Mouse (Mus musculus) cerebellum, adult 2 months (tissue): ENCODE measurements at regions not wholly inside any gene's neighbourhood (a gene's known extent, or its start where the extent isn't known, plus 50 kb on each side); places are given as distances from the start of the nearest gene placed in this dataset.

Experiments used
- DNase-seq, 2 experiments: peaks; one replicate each; pipeline ENCODE4 v3.0.0; 2021
- H3K27ac ChIP-seq: fragments of 200-500 bp; 2 replicates; pipeline ENCODE4 v1.5.1; 2012; ENCODE audit warnings: low read length, control low read depth, inconsistent platforms; ENCODE audit not compliant: insufficient read depth
- H3K27me3 ChIP-seq: fragments of 200-500 bp; 2 replicates; pipeline ENCODE4 v1.6.1; 2012; ENCODE audit warnings: inconsistent platforms, mild to moderate bottlenecking, low read length, moderate library complexity; ENCODE audit not compliant: control insufficient read depth, insufficient read depth
- H3K4me1 ChIP-seq: fragments of 200-500 bp; 2 replicates; pipeline ENCODE4 v1.6.1; 2011; ENCODE audit warnings: low read length; ENCODE audit not compliant: control insufficient read depth, insufficient read depth
- H3K4me3 ChIP-seq: fragments of 200-500 bp; replicated peaks from 2 replicates; pipeline ENCODE3; 2011; ENCODE audit warnings: mild to moderate bottlenecking, low read depth, low read length, control low read depth; ENCODE audit not compliant: insufficient read depth
- CTCF ChIP-seq: fragments of 200-500 bp; IDR thresholded peaks from 2 replicates; pipeline ENCODE4 v1.5.1; 2011; ENCODE audit warnings: low read depth, mild to moderate bottlenecking, control low read depth, low read length, moderate library complexity, borderline replicate concordance; ENCODE audit not compliant: insufficient read depth
- POLR2A ChIP-seq: fragments of 200-500 bp; IDR thresholded peaks from 2 replicates; pipeline ENCODE4 v1.6.1; 2011; ENCODE audit warnings: low read length, control low read depth, borderline replicate concordance; ENCODE audit not compliant: insufficient read depth
- WGBS: fragments of 180-500 bp; shearing (Covaris S2); methylation state at CpG from one replicate; pipeline ENCODE4 v1.1.7; 2018; 5-methylcytosine and 5-hydroxymethylcytosine counted together

GRCm38 (mm10) chr15:72158505-72158904 is 1675.9 kb upstream of the Gm6569 start:
- TF ChIP-seq POLR2A, result no peak
- TF ChIP-seq CTCF, result no peak
- Histone ChIP-seq H3K4me1 (no peaks in the 10 kb centered on the region), H3K27me3 (no peaks in the 10 kb centered on the region), H3K27ac (no peak overlapping the region), H3K4me3 (no peak overlapping the region)
- 82% methylated on average over 3 of the region's 3 CpGs for WGBS
- no peak for DNase-seq

DNA sequence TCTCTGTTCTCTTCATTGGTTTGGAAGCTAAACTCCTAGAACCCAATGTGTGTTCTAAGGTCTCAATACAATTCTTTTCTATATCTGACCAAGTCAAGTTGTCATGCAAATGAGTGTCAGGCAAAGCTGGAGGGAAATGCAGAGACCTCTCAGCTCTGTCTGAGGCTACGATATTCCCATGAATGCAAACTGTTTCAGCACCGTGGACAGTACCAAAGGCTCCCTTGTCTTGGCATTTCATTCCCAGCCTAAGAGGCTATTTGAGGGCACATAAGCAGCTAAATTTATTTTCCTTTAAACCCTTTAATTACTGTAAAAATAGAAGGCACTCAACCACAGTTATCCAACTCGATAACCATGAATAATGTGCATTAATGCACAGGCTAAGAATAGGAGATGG is 1633.5 kb upstream of the Gm6569 start:
- WGBS, result 88% methylated on average over 3 of the region's 3 CpGs

DNA sequence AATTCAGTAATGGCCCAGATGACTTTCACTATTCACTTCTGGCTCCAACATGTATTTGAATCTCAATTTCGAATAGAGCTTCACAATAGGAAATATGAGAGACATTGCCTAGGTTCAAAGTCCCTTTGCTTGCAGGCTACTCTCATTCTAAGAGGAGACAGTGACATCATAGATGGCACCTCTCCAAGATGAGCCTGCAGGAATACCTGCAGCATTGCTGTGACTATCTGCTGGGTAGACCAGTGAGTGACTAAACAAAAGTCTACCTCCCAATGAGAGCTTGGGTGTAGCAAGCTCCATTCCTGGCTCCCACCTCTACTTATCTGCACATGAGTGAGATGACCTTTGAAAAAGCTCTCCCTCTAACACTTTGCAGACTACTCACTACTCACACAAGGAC is 1632.6 kb upstream of the Gm6569 start:
- peak; percentile 43 to 79 for DNase-seq
- Histone ChIP-seq H3K4me3 (no peak overlapping the region), H3K4me1 (peaks cover 6% of the 10 kb centered on the region; the same call in 1 of the 2 replicates), H3K27me3 (no peaks in the 10 kb centered on the region), H3K27ac (no peak overlapping the region)
- WGBS, result 54% methylated on average over 1 of the region's 1 CpGs
- no peak for TF ChIP-seq POLR2A
- TF ChIP-seq CTCF, result no peak

More for the DNA sequence above, 1633.5 kb upstream of the Gm6569 start:
- no peak overlapping the region for H3K4me3 ChIP-seq
- H3K4me1 ChIP-seq, result 0 out of 2 replicates have a peak, but pooled peaks cover 2% of the 10 kb centered on the region
- DNase-seq, result no peak
- no peaks in the 10 kb centered on the region for H3K27me3 ChIP-seq
- TF ChIP-seq POLR2A, result no peak
- TF ChIP-seq CTCF, result no peak
- no peak overlapping the region for H3K27ac ChIP-seq

- H3K4me3 ChIP-seq, result no peak overlapping the region
- DNase-seq, result no peak
- 78% methylated on average over 8 of the region's 8 CpGs for WGBS
- H3K27me3 ChIP-seq, result no peaks in the 10 kb centered on the region
- TF ChIP-seq POLR2A, result no peak
- TF ChIP-seq CTCF, result no peak
- peaks cover 6% of the 10 kb centered on the region; the same call in 1 of the 2 replicates for H3K4me1 ChIP-seq
- no peak overlapping the region for H3K27ac ChIP-seq
These were observed 1629.0 kb upstream of the Gm6569 start for GRCm38 (mm10) chr15:72205240-72205799.

- WGBS, result 6% methylated on average over 9 of the region's 9 CpGs
- Histone ChIP-seq H3K27me3 (no peaks in the 10 kb centered on the region), H3K27ac (no peak overlapping the region)
These were observed 1628.4 kb upstream of the Gm6569 start for GRCm38 (mm10) chr15:72205950-72206349.

DNA sequence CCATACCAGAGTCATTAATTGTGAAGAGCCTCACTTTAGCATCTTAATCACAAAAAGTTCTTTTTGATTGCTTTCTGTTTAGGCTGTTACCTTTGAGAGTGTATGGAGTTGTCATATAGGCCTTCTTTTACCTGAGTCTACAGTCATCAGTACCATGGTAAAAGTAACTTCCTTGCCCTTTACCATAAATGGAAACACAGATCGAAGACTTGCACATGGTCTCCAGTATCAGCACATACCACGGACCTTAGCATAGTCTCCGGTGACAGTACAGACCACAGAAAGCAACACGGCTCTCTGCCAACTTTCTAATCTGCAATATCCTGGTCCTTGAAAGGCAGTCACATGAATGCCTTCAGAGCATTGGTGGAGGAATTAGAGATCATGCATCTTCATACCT is 1626.8 kb upstream of the Gm6569 start:
- no peak overlapping the region for H3K27ac ChIP-seq
- no peak for DNase-seq
- no peak overlapping the region for H3K4me3 ChIP-seq
- H3K27me3 ChIP-seq, result no peaks in the 10 kb centered on the region
- H3K4me1 ChIP-seq, result peaks cover 6% of the 10 kb centered on the region; the same call in 1 of the 2 replicates
- 94% methylated on average over 4 of the region's 4 CpGs for WGBS
- TF ChIP-seq CTCF (no peak), POLR2A (no peak)

More at GRCm38 (mm10) chr15:72205950-72206349, 1628.4 kb upstream of the Gm6569 start:
- no peak overlapping the region for H3K4me3 ChIP-seq
- DNase-seq, result peak; percentile 88 to 94
- H3K4me1 ChIP-seq, result peaks cover 6% of the 10 kb centered on the region; the same call in 1 of the 2 replicates
- TF ChIP-seq CTCF (peak; percentile 88), POLR2A (no peak)

GRCm38 (mm10) chr15:72208076-72208475 is 1626.3 kb upstream of the Gm6569 start:
- H3K4me3 ChIP-seq, result no peak overlapping the region
- TF ChIP-seq POLR2A (no peak), CTCF (no peak)
- peaks cover 6% of the 10 kb centered on the region; the same call in 1 of the 2 replicates for H3K4me1 ChIP-seq
- 84% methylated on average over 4 of the region's 4 CpGs for WGBS
- peak in 1 of 2 experiments; percentile 32 for DNase-seq
- H3K27me3 ChIP-seq, result no peaks in the 10 kb centered on the region
- H3K27ac ChIP-seq, result no peak overlapping the region

DNA sequence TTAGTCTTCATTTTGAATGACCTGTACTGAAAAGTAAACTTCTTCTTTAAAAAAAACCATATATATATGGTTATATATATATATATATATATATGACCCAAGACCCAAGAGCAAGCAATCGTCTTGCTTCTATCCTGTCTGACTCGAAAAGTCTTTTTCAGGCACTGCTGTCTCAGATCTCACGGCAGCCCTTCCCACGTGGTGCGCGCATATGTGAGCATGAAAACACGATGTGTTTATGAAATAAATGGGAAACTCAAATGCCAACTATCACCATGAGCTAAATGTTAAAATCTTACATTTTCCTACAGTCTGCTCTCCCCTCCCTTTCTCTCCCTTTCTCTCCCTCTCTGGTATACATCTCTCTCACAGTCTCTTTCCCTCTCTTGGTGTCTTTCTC is 1625.4 kb upstream of the Gm6569 start:
- H3K27me3 ChIP-seq, result no peaks in the 10 kb centered on the region
- H3K27ac ChIP-seq, result no peak overlapping the region
- no peak for DNase-seq
- H3K4me1 ChIP-seq, result peaks cover 6% of the 10 kb centered on the region; the same call in 1 of the 2 replicates
- WGBS, result 96% methylated on average over 7 of the region's 7 CpGs
- H3K4me3 ChIP-seq, result no peak overlapping the region
- TF ChIP-seq POLR2A, result no peak
- TF ChIP-seq CTCF, result no peak

DNA sequence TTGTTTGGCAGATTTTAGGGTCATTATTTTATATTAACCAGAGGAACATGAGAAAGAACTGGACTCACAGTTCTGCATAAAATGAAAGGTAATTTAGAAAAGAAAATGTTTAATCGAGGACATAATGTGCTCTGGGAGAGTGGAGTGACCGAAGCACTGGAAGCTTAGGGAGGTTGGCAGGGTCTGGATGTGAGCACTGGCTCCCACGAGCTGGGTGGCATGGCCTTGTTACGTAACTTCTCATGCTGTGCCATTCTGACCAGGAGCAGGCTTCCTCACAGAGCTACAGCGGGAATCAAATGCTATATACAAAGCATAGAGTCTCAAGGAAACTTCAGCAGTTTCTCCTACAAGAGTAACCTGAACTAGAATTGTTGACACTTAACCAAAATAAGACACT is 1616.6 kb upstream of the Gm6569 start:
- 65% methylated on average over 5 of the region's 5 CpGs for WGBS
- H3K4me3 ChIP-seq, result no peak overlapping the region
- TF ChIP-seq CTCF (no peak), POLR2A (no peak)
- DNase-seq, result no peak
- H3K27me3 ChIP-seq, result no peaks in the 10 kb centered on the region
- H3K27ac ChIP-seq, result no peak overlapping the region
- no peaks in the 10 kb centered on the region for H3K4me1 ChIP-seq
